Mouse (Mus musculus) gastrocnemius, adult 2 months (tissue): Measurements from ENCODE around the gene Abhd17a. TPM values are rescaled to one million over a fixed set of nuclear protein-coding genes. Genes with fewer than 3 reads are reported as not detected.
A peak's percentile ranks its signal among the peaks of the same experiment; 100 is the strongest.

Experiments used
- DNase-seq: peaks from one replicate; pipeline ENCODE4 v3.0.0; 2022
- H3K27ac ChIP-seq: fragments of 200-600 bp; 2 replicates; pipeline ENCODE4 v1.8.1; 2022; ENCODE audit warnings: mild to moderate bottlenecking
- H3K4me3 ChIP-seq: fragments of 200-600 bp; 2 replicates; pipeline ENCODE4 v1.8.1; 2022; ENCODE audit warnings: mild to moderate bottlenecking, moderate library complexity
- CTCF ChIP-seq: fragments of 200-600 bp; IDR thresholded peaks from 2 replicates; pipeline ENCODE4 v1.8.1; 2022; ENCODE audit warnings: antibody characterized with exemption, mild to moderate bottlenecking, moderate library complexity
- intact Hi-C: fragments of 180-260 bp; cut with DNase I; formaldehyde crosslinking; loops from one replicate; pipeline ENCODE4 v1.15.1; 2025
- total RNA-seq, 2 experiments: library from RNA; stranded (reverse); gene quantifications; 2 replicates each; pipeline ENCODE4 v1.2.3; 2021

The Abhd17a gene
- total RNA-seq, 2 experiments from 2014 or later = 60.6 to 61.7 TPM

DNA sequence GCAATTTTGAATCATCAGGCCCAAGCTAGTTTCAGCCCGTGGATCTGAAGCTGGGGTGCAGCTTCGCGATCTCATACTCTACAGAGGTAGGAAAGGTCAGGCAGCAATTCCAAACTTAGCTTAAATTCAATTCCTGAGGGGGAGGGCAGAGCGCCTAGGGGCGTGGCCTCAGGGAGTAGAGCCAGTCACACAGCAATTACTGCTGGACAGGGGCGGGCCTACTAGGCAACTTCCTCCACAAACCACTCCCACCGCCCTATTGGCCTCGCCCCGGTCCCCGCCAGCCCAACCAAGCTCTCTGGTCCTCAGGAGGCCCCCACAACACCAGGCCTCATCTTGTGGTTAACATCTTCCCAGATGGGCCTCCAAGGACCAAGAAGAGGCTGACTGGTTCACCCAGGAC is 20.5 kb downstream of the Abhd17a start:
- peak; percentile 89 for DNase-seq
- intact Hi-C loops = no loop called here
- H3K27ac ChIP-seq = peak overlapping the region; percentile 80
- H3K4me3 ChIP-seq = peak overlapping the region; percentile 66
- TF ChIP-seq CTCF = no peak

GRCm38 (mm10) chr10:80568876-80569275 is 21.3 kb downstream of the Abhd17a start:
- DNase-seq = no peak
- peak overlapping the region; percentile 80; the same call in 1 of the 2 replicates for H3K27ac ChIP-seq
- TF ChIP-seq CTCF = no peak
- no peak overlapping the region for H3K4me3 ChIP-seq
- intact Hi-C loops = no loop called here

DNA sequence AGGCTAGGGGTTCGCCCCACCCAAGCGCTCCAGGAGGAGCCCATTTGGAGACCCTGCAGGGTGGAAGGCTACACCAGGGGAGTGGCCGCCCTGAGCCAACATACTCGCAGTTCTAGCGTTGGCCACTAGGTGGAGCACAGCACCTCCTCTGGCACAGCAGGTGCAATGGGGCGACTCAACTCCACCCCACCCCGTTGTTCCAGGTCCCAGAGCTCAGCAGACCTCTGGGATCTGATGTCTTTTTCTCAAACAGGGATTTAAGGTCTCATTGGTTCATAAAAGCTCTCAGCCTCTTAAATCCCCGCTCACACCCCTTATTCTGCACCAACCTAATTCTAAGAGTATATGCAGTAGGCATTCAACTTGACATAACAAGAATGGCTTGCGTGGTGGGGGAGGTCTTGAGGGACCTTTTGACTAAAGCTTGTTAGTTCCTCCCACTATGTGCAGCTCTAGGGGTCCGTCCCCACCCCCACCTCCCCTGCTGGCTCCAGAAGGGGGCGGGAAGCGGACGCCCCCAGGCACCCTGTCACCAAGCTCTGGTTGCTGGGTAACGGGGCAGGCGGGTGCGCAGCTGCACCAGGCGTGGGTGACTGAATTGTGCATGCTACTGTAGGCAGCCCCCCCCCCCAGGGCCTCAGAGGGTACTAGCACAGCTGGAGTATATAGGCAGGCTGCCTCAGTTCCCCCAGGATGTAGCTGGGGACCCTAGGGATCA is 23.6 kb downstream of the Abhd17a start:
- no peak; the same call in 1 of the 2 replicates for TF ChIP-seq CTCF
- Histone ChIP-seq H3K4me3 (no peak overlapping the region), H3K27ac (no peak overlapping the region)
- peak; percentile 90 for DNase-seq
- intact Hi-C loops = no loop called here

DNA sequence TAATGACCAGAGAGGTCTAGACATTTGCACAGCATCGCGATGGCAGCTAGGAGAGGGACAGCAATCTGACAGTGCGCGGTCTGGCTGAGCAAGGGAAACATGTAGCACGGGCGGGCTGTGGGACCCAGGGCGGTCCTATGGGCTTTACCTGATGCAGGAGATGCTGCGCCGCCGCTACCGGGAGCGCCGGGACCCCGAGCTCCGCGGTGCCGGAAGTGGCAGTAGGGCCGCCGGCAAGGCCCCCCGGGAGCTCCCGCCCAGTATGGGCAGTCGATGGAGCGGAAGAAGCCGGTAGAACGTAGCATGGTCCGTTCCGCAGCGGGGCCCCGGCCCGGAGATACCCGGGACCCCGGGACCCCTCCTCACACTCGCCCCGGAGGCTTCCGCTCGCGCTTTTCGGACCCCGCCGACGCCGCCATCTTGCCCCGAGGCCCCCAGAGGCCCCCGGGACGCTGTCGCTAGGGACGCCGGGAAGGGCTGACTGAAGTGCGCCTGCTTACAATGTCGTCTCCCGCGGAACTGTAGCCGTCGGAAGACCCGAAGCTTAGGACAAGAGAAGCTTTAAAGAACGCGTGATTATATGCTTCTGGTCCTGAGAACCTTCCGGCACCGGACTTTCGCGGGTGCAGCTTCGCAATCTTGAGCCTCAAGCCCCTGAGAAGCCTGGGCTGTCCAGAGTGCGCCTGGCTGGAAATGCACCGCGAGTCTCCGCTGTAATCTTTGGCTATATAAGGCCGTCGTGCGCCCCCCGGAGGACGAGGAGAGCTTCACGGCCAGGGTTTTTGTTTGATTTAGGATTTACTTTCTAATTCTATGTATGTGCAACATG is 28.8 kb downstream of the Abhd17a start, which contains the start of gene Rexo1:
Gene Rexo1, minus strand, starts transcription at position 445 of the 829 bp plus-strand sequence.
- intact Hi-C loops = no loop called here

GRCm38 (mm10) chr10:80560621-80561020 is 29.5 kb downstream of the Abhd17a start:
- intact Hi-C loops = no loop called here
- peak overlapping the region; percentile 81 for H3K4me3 ChIP-seq
- no peak for TF ChIP-seq CTCF
- H3K27ac ChIP-seq = peak overlapping the region; percentile 97
- DNase-seq = no peak

More for the DNA sequence above, 28.8 kb downstream of the Abhd17a start, which contains the start of gene Rexo1:
- H3K27ac ChIP-seq = peak within 1 kb of the TSS; percentile 97
- peak within 1 kb of the TSS; percentile 81 for H3K4me3 ChIP-seq
- DNase-seq = peak; percentile 94
- TF ChIP-seq CTCF = peak; percentile 81

DNA sequence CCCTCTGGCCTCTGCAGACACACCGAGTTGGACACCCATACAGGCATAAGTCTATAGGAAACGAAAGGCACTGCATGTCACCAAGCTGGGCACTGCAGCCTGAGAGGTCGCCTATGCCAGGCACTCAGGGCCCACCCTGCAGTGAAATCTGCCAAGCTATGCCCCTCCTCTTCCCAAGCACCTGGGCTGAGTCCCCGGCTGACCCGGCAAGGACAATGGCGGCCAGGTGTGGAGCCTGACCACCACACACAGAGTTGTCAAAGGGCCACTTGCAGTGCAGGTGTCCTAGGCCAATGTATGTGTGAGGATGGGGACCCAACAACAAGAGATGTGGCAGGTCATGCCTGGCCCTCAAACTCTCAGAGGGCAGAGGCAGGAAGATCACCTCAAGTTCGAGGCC is 30.7 kb downstream of the Abhd17a start:
- H3K4me3 ChIP-seq = peak overlapping the region; percentile 23
- intact Hi-C loops = no loop called here

GRCm38 (mm10) chr10:80557346-80557965 is 32.7 kb downstream of the Abhd17a start:
- intact Hi-C loops = no loop called here

More for the DNA sequence above, 30.7 kb downstream of the Abhd17a start:
- DNase-seq = no peak
- TF ChIP-seq CTCF = no peak
- H3K27ac ChIP-seq = no peak overlapping the region

GRCm38 (mm10) chr10:80553997-80554396 is 36.1 kb downstream of the Abhd17a start:
- TF ChIP-seq CTCF = no peak
- H3K4me3 ChIP-seq = no peak overlapping the region
- no peak for DNase-seq
- H3K27ac ChIP-seq = no peak overlapping the region
- intact Hi-C loops = loop anchor here (5.0 kb wide), 1 partner anchor 42 kb away; no protein-coding TSS in a partner anchor

More at GRCm38 (mm10) chr10:80557346-80557965, 32.7 kb downstream of the Abhd17a start:
- peak overlapping the region; percentile 59 for H3K27ac ChIP-seq
- 0 out of 2 replicates have a peak overlapping the region, but pooled peaks have one; percentile 7 for H3K4me3 ChIP-seq
- TF ChIP-seq CTCF = peak; percentile 80
- peak; percentile 80 for DNase-seq

DNA sequence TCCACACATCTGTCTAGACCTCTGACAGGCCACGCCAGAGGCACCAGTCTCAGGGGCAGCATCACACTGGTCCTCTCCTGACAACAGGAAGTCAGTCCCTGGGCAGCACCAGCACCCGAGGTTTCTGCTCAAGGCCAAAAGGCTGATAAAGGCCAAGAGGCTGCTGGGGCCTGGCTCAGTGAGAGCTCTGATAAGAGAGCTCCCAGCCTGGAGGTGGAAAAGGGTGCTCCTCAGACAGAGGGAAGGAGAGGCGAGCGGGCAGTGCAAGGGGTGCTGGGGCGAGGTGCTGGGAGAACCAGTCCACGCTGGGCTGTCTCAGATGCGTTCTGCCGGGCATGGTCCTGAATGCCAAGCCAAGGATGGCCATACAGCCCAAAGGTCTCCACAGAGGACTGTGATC is 36.6 kb downstream of the Abhd17a start:
- DNase-seq = no peak
- Histone ChIP-seq H3K27ac (no peak overlapping the region), H3K4me3 (no peak overlapping the region)
- no peak for TF ChIP-seq CTCF
- intact Hi-C loops = loop anchor here (5.0 kb wide), 1 partner anchor 41 kb away; no protein-coding TSS in a partner anchor

DNA sequence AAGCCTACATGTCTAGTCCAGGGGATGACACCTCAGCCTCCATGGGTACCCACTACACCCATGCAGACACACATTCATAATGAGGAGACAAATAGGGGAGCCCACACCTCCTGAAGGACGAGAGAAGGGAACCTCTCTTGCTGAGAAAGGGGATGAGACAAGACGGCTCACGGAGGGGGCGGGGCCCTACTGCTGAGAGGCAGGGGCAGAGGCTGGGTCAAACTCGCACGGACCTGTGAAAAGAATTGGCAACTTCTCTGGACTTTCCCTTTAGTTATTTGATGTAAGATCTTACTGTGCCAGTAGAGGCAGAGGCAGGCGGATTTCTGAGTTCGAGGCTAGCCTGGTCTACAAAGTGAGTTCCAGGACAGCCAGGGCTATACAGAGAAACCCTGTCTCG is 37.8 kb downstream of the Abhd17a start:
- intact Hi-C loops = loop anchor here (5.0 kb wide), 1 partner anchor 40 kb away; no protein-coding TSS in a partner anchor
- DNase-seq = no peak
- Histone ChIP-seq H3K27ac (no peak overlapping the region), H3K4me3 (no peak overlapping the region)
- TF ChIP-seq CTCF = no peak

DNA sequence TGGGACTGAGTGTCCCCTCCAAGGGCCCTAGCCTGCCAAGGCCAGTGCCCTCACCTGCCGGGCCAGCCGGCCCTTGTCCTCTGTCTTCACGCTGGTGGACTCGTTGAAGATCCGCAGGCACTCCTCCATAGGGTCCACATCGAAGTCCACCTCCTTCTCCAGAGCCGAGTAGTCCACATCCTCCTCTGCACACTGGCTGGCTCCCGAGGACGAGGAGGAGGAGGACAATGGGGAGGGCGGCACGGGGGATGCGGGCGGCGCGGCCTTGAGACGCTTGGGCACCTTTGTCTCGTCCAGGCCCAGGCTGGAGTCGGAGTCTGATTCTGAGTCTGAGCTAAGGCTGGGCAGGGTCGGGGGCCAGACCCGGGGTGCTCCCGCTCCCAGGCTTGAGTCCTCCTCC is 40.9 kb downstream of the Abhd17a start:
- H3K4me3 ChIP-seq = no peak overlapping the region
- H3K27ac ChIP-seq = no peak overlapping the region
- no peak for TF ChIP-seq CTCF
- DNase-seq = no peak
- intact Hi-C loops = loop anchor here (2.0 kb wide), 1 partner anchor 102 kb away; no protein-coding TSS in a partner anchor

- no peak overlapping the region for H3K4me3 ChIP-seq
- TF ChIP-seq CTCF = peak; percentile 83
- H3K27ac ChIP-seq = no peak overlapping the region
- intact Hi-C loops = loop anchor here (2.0 kb wide), 1 partner anchor 102 kb away; no protein-coding TSS in a partner anchor
- DNase-seq = peak; percentile 79
Measured at GRCm38 (mm10) chr10:80548428-80549006, 41.6 kb downstream of the Abhd17a start.
